Mouse (Mus musculus) 416B (cell line): ENCODE data around the gene Commd4.
A peak's percentile ranks its signal among the peaks of the same experiment; 100 is the strongest.

ENCODE experiments used
- DNase-seq: peaks from one replicate; pipeline ENCODE4 v3.0.0; 2011; ENCODE audit warnings: low read depth

Commd4 gene

GRCm38 (mm10) chr9:57141417-57142353 lies 16.4 kb downstream of the Commd4 start:
- DNase-seq: no peak

- no peak for DNase-seq
Observed at GRCm38 (mm10) chr9:57139571-57139970, 18.6 kb downstream of the Commd4 start.

- DNase-seq: no peak
Observed at GRCm38 (mm10) chr9:57139110-57139509, 19.0 kb downstream of the Commd4 start.

- DNase-seq: no peak
Observed at GRCm38 (mm10) chr9:57138507-57138906, 19.6 kb downstream of the Commd4 start.

GRCm38 (mm10) chr9:57137777-57138176 lies 20.4 kb downstream of the Commd4 start:
- DNase-seq: no peak

- no peak for DNase-seq
Observed at GRCm38 (mm10) chr9:57137246-57137645, 20.9 kb downstream of the Commd4 start.

- peak; percentile 98 for DNase-seq
Observed at GRCm38 (mm10) chr9:57130577-57131433, 27.3 kb downstream of the Commd4 start, which contains the start of gene Man2c1. Man2c1 (plus strand) TSS chr9:57130690.

- DNase-seq: peak; percentile 11
Observed at GRCm38 (mm10) chr9:57129641-57130040, 28.5 kb downstream of the Commd4 start.

- no peak for DNase-seq
Observed at GRCm38 (mm10) chr9:57117261-57117755, 40.8 kb downstream of the Commd4 start.
